Mouse (Mus musculus) neural tube, embryonic 15.5 days (tissue): ENCODE results near the gene Slit3. TPM values are rescaled to one million over a fixed set of nuclear protein-coding genes. Genes with fewer than 3 reads are reported as not detected.

Experiments
- ATAC-seq: fragments of 200-750 bp; cut with Nextera tagmentation; 2 replicates; pipeline ENCODE4 v1.8.0; 2017; ENCODE audit warnings: mild to moderate bottlenecking, moderate TSS enrichment, moderate library complexity; ENCODE audit not compliant: low FRiP score
- H3K27ac ChIP-seq: fragments of 300-500 bp; sonication (generic); replicated peaks from 2 replicates; pipeline ENCODE4 v1.5.1; 2015; ENCODE audit warnings: mild to moderate bottlenecking, inconsistent platforms
- H3K27me3 ChIP-seq: fragments of 300-500 bp; sonication (generic); replicated peaks from 2 replicates; pipeline ENCODE4 v1.6.1; 2015; ENCODE audit warnings: inconsistent platforms
- H3K36me3 ChIP-seq: fragments of 300-500 bp; sonication (generic); 2 replicates; pipeline ENCODE4 v1.6.1; 2015; ENCODE audit warnings: inconsistent platforms
- H3K4me1 ChIP-seq: fragments of 300-500 bp; sonication (generic); 2 replicates; pipeline ENCODE4 v1.6.1; 2015; ENCODE audit warnings: inconsistent platforms
- H3K4me2 ChIP-seq: fragments of 300-500 bp; sonication (generic); 2 replicates; pipeline ENCODE4 v1.6.1; 2015; ENCODE audit warnings: inconsistent platforms, mild to moderate bottlenecking, moderate library complexity
- H3K4me3 ChIP-seq: fragments of 300-500 bp; sonication (generic); replicated peaks from 2 replicates; pipeline ENCODE4 v1.5.1; 2015; ENCODE audit warnings: mild to moderate bottlenecking, inconsistent platforms
- H3K9ac ChIP-seq: fragments of 300-500 bp; sonication (generic); replicated peaks from 2 replicates; pipeline ENCODE4 v1.6.1; 2015; ENCODE audit warnings: mild to moderate bottlenecking, inconsistent platforms
- H3K9me3 ChIP-seq: fragments of 300-500 bp; sonication (generic); replicated peaks from 2 replicates; pipeline ENCODE4 v1.6.1; 2016; ENCODE audit warnings: inconsistent platforms
- WGBS: fragments of 180-500 bp; shearing (Covaris S2); methylation state at CpG from one replicate; pipeline ENCODE4 v1.1.7; 2015; ENCODE audit warnings: mixed read lengths; 5-methylcytosine and 5-hydroxymethylcytosine counted together
- polyA plus RNA-seq: library from polyadenylated mRNA; unstranded; fragments of >200 nt; fragmentation: Nextera tagmentation; extraction: Ambion mirVana; gene quantifications from 2 replicates; pipeline ENCODE4 v1.2.1, GENCODE M21; 2015

The Slit3 gene
- polyA plus RNA-seq, 1 experiment from 2014 or later, result 26.2 TPM

DNA sequence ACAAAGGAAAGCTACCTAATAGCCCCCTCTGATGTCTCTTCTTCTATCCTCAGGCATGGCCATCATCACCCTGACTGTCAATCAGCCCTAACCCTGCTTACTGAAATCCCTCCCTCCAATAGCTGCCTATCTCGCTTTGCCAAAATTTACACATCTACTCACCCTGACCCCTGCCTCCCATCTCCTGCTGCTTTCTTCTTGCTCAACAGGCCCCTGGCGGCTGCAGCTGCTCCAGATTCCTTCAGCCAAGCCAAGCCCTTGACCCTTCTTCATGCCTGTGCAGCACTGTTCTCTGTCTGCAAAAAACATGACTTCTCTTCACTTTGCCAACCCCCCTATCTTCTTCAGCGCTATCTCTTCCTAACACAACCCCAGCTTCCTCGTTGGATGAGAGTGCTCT, 245.6 kb downstream of the Slit3 start:
- WGBS, result 78% methylated on average over 4 of the region's 4 CpGs

DNA sequence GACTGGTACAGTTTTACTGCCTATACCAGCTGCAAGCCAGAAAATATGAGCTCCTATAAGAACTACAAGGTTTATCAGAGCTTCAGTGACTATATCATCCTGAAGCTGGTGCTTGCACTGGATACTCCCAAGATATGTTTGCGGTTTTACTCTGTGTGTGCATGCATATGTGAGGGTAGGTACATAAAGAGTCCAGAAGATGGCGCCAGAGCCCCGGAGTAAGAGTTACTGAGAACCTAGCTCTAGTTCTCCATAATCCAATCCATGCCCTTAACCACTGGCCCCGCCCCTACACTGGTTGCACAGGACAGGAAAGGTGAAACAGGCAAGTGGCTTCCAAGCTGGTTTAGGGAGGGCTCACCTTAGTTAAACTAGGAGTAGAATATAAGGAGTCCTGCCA, 246.2 kb downstream of the Slit3 start:
- Histone ChIP-seq H3K27me3 (peaks cover 53% of the 10 kb centered on the region), H3K4me1 (peaks cover 14% of the 10 kb centered on the region), H3K36me3 (no peaks in the 10 kb centered on the region), H3K9ac (no peak overlapping the region), H3K27ac (no peak overlapping the region), H3K4me2 (no peak overlapping the region), H3K9me3 (no peaks in the 10 kb centered on the region), H3K4me3 (no peak overlapping the region)
- ATAC-seq, result no peak
- WGBS, result 91% methylated on average over 4 of the region's 4 CpGs

More for the DNA sequence above, 245.6 kb downstream of the Slit3 start:
- H3K4me2 ChIP-seq, result no peak overlapping the region
- no peak overlapping the region for H3K27ac ChIP-seq
- no peak overlapping the region for H3K4me3 ChIP-seq
- H3K9me3 ChIP-seq, result no peaks in the 10 kb centered on the region
- ATAC-seq, result no peak
- peaks cover 59% of the 10 kb centered on the region for H3K27me3 ChIP-seq
- H3K9ac ChIP-seq, result no peak overlapping the region
- no peaks in the 10 kb centered on the region for H3K36me3 ChIP-seq
- peaks cover 16% of the 10 kb centered on the region for H3K4me1 ChIP-seq

DNA sequence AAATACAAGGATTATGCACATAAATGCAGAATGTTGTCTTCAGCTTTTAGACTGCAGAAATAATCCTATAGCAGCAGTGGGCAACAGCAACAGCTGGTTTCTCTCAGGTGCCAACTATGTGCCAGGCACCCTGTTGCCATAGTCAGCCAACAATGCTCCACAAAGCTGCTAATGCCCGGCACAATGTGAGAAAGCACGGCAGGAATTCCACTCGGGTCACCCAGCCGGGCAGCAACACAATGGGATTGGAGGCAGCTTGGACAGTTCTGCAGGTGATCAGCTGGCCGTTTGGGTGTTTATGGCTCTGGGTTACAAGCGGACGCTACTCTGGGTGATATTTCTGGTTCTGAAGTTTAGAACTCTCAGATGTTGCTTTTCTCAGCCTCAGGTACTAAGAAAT, 248.9 kb downstream of the Slit3 start:
- peaks cover 41% of the 10 kb centered on the region for H3K27me3 ChIP-seq
- no peak for ATAC-seq

DNA sequence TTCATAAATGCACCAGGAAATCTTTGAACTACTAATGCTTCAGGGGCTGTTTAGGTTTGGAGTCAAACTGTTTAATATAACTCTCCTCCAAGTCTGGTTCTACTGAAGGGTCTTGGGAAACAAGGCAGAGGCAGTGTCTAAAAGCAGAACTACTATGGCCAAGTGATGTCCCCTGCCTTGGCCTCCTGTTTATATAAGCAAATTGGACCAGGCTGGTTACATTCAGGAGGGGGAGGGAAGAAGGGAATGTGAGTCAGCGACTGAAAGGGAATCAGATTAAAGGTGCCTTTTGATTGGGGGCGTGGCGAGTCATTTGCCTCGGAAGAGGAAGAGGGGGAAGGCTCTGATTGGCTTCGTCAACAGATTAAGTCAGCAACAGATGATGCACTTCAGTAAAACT, 249.7 kb downstream of the Slit3 start:
- H3K27me3 ChIP-seq, result peaks cover 42% of the 10 kb centered on the region
- ATAC-seq, result no peak
- no peaks in the 10 kb centered on the region for H3K9me3 ChIP-seq
- 28% methylated on average over 5 of the region's 5 CpGs for WGBS
- H3K36me3 ChIP-seq, result no peaks in the 10 kb centered on the region
- H3K4me1 ChIP-seq, result peaks cover 6% of the 10 kb centered on the region
- no peak overlapping the region for H3K4me2 ChIP-seq
- H3K27ac ChIP-seq, result no peak overlapping the region
- no peak overlapping the region for H3K9ac ChIP-seq
- H3K4me3 ChIP-seq, result no peak overlapping the region

More for the DNA sequence above, 248.9 kb downstream of the Slit3 start:
- Histone ChIP-seq H3K4me2 (no peak overlapping the region), H3K9ac (no peak overlapping the region), H3K36me3 (no peaks in the 10 kb centered on the region), H3K4me1 (peaks cover 13% of the 10 kb centered on the region), H3K27ac (no peak overlapping the region), H3K9me3 (no peaks in the 10 kb centered on the region), H3K4me3 (no peak overlapping the region)
- WGBS, result 24% methylated on average over 7 of the region's 7 CpGs

DNA sequence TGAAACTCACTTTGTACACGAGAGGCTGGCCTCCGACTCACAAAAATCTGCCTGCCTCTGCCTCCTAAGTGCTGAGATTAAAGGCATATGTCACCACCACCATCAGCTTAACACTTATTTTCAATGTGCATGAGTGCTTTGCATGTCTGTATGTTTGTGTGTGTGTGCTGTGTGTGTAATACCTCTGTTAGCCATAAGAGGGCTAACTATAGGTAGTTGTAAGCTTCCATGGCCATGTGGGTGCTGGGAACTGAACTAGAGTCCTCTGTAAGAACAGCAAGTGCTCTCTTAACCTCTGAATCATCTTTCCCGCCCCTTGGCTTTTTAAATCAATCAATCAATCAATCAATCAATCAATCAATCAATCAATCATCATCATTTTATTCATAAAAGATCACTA, 251.4 kb downstream of the Slit3 start:
- ATAC-seq, result no peak
- Histone ChIP-seq H3K9ac (no peak overlapping the region), H3K4me2 (no peak overlapping the region), H3K27me3 (peaks cover 42% of the 10 kb centered on the region), H3K4me3 (no peak overlapping the region), H3K9me3 (no peaks in the 10 kb centered on the region), H3K36me3 (no peaks in the 10 kb centered on the region), H3K4me1 (peaks cover 3% of the 10 kb centered on the region; the same call in 1 of the 2 replicates), H3K27ac (no peak overlapping the region)
- 95% methylated on average over 3 of the region's 3 CpGs for WGBS

DNA sequence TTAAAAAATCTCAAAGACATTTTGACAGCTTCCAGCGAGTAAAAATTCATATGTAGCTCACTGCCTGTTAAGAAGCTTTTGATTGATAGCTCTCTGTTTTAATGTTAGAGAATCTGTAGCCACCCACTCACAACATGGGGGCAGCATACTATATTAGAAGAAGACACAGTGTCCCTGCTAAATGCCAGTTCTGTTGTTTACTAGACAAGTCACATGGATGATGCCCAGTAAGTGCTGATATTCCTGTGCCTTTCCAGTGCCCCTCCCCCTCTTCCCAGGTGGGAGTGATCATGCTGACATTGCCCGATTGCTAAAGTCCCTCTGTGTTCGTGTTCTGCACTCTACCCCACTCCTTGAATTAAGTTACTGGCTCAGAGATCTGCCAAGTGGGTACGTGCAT, 254.0 kb downstream of the Slit3 start:
- ATAC-seq, result no peak
- WGBS, result 73% methylated on average over 4 of the region's 4 CpGs
- peaks cover 21% of the 10 kb centered on the region for H3K27me3 ChIP-seq
- no peaks in the 10 kb centered on the region for H3K36me3 ChIP-seq
- no peak overlapping the region for H3K4me3 ChIP-seq
- no peak overlapping the region for H3K4me2 ChIP-seq
- no peak overlapping the region for H3K27ac ChIP-seq
- H3K9me3 ChIP-seq, result no peaks in the 10 kb centered on the region
- no peak overlapping the region for H3K9ac ChIP-seq
- H3K4me1 ChIP-seq, result peaks cover under 1% of the 10 kb centered on the region; the same call in 1 of the 2 replicates

DNA sequence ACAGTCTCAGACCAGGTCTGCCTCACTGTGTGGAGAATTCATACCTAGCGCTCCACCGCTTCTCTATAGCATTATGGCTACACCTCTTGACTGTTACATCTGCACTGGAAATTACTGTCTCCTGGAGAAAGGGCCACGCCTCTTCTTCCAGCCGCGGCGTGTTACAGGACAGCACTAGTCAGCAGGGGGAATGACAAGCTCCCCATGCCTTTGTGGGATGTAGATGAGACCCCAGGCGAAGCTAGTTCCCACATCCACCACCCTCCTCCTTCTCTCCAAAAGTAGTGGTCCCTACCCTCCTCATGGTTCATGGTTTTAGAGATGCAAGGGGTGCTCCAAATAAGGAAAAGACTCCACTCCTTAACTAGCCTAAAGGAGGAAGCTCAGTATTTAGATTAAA, 257.8 kb downstream of the Slit3 start:
- H3K36me3 ChIP-seq, result no peaks in the 10 kb centered on the region
- H3K4me3 ChIP-seq, result no peak overlapping the region
- no peak overlapping the region for H3K9ac ChIP-seq
- H3K4me2 ChIP-seq, result no peak overlapping the region
- H3K9me3 ChIP-seq, result no peaks in the 10 kb centered on the region
- H3K4me1 ChIP-seq, result no peaks in the 10 kb centered on the region
- no peak for ATAC-seq
- peaks cover 18% of the 10 kb centered on the region for H3K27me3 ChIP-seq
- no peak overlapping the region for H3K27ac ChIP-seq
- 83% methylated on average over 7 of the region's 7 CpGs for whole genome bisulfite sequencing

DNA sequence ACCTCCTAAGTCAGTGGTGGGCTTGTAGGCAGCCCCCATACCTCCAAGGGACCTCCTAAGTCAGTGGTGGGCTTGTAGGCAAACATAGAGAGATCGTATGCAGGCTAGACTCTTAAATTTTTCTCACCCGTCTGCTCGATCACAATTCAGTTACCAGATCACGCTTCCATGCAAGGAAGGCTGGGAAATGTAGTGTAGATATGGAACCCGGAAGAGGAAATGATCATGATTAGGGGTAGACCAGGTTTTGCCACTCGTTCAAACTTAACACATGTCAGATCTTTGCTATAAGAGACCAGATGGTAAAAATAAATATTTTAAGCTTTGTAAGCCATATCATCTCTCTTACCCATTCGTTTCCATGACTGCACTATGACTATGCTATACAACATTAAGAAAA, 258.4 kb downstream of the Slit3 start:
- no peaks in the 10 kb centered on the region for H3K4me1 ChIP-seq
- H3K27ac ChIP-seq, result no peak overlapping the region
- no peak for ATAC-seq
- H3K4me2 ChIP-seq, result no peak overlapping the region
- H3K9me3 ChIP-seq, result no peaks in the 10 kb centered on the region
- no peak overlapping the region for H3K9ac ChIP-seq
- peaks cover 18% of the 10 kb centered on the region for H3K27me3 ChIP-seq
- no peak overlapping the region for H3K4me3 ChIP-seq
- H3K36me3 ChIP-seq, result no peaks in the 10 kb centered on the region
- 83% methylated on average over 7 of the region's 7 CpGs for WGBS

DNA sequence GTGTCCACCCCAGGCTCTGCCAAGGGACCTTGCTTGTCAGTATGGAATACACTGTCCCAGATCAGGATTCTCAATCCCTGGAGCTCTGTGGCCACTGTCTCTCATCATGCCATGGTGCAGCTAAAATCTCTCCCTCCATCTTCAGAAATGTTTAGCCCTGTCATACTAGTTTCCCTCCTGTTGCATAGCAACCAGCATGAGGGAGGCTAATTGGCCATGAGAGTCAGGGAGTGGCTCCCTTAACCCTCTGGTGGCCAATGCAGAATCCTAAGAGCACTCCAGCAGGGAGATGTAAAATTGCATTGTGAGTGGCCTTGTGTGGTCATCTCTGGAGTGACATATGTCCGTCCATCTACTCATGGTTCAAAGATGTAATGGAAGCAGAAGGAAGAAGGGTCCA, 259.7 kb downstream of the Slit3 start:
- WGBS, result 77% methylated on average over 1 of the region's 1 CpGs
- H3K27ac ChIP-seq, result no peak overlapping the region
- peaks cover 13% of the 10 kb centered on the region for H3K27me3 ChIP-seq

DNA sequence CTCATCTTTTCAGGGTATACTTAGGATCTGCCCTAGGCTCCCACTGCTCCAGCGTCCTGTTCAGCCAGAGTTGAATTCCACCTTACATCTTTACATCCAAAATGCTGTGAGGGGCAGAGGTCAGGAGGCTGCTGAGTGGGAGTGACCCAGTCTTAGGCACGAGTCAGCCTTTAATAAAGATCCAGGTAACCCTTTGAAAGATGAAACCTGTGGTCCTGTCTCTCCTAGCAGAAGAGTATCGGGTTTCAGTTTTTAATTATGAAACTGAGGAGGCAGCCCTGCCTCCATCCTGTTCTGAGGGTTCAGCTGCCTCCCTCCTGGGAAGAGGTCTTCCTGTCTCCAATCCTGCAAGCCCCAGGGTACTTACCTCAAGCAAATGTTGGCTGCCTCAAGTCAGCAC, 264.4 kb downstream of the Slit3 start:
- no peak overlapping the region for H3K4me2 ChIP-seq

More for the DNA sequence above, 259.7 kb downstream of the Slit3 start:
- Histone ChIP-seq H3K9me3 (no peaks in the 10 kb centered on the region), H3K4me1 (no peaks in the 10 kb centered on the region), H3K4me3 (no peak overlapping the region), H3K36me3 (no peaks in the 10 kb centered on the region), H3K4me2 (no peak overlapping the region), H3K9ac (no peak overlapping the region)
- ATAC-seq, result no peak

DNA sequence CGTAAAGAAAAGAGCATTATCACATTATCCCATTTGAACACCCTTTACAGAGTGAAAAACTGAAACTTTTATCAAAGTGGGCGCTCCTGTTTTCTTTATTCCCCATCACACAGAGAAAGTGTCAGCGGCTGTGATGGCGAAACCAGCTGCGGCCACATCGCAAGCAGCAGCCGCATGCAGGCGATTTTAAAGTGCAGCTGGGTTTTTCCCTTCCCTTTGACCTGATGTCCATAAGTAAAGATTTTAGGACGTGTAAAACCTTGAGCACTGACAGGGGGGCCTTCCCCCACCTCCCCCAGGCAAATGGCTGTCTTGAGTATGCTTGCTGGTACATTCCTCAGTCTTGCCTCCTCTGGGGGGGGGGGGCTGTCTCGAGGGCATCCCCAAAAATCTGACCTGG, 266.8 kb downstream of the Slit3 start:
- peaks cover 21% of the 10 kb centered on the region for H3K27me3 ChIP-seq
- H3K4me3 ChIP-seq, result no peak overlapping the region
- WGBS, result 77% methylated on average over 10 of the region's 10 CpGs
- no peak overlapping the region for H3K4me2 ChIP-seq
- no peaks in the 10 kb centered on the region for H3K9me3 ChIP-seq
- no peak overlapping the region for H3K27ac ChIP-seq
- H3K9ac ChIP-seq, result no peak overlapping the region
- ATAC-seq, result no peak
- H3K36me3 ChIP-seq, result no peaks in the 10 kb centered on the region
- no peaks in the 10 kb centered on the region for H3K4me1 ChIP-seq

More for the DNA sequence above, 264.4 kb downstream of the Slit3 start:
- Histone ChIP-seq H3K27me3 (peaks cover 15% of the 10 kb centered on the region), H3K4me3 (no peak overlapping the region), H3K4me1 (no peaks in the 10 kb centered on the region), H3K36me3 (no peaks in the 10 kb centered on the region), H3K27ac (no peak overlapping the region), H3K9ac (no peak overlapping the region), H3K9me3 (no peaks in the 10 kb centered on the region)
- 42% methylated on average over 3 of the region's 3 CpGs for WGBS
- no peak for ATAC-seq

DNA sequence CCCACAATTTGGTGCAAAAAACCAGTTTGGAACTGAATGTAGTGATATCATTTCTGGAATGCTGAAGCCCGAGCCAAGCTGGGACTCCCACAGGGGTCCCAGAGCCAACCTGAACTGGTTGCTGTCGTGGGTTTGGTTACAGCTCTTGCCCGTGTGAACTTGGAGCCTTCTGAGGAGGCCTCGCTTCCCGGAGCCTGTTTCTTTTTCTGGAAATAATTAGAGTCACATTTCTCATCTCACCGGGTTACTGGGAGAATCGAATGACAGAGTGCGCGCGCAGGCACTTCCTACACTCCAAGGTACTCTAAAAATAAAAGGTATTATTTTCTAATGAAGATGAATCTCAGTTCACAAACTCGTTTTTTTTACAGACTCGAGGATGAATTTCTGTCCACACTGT, 267.4 kb downstream of the Slit3 start:
- Histone ChIP-seq H3K27me3 (peaks cover 17% of the 10 kb centered on the region; the same call in 1 of the 2 replicates), H3K9ac (no peak overlapping the region), H3K4me2 (no peak overlapping the region), H3K9me3 (no peaks in the 10 kb centered on the region), H3K27ac (no peak overlapping the region), H3K36me3 (no peaks in the 10 kb centered on the region), H3K4me1 (no peaks in the 10 kb centered on the region), H3K4me3 (no peak overlapping the region)
- WGBS, result 76% methylated on average over 12 of the region's 12 CpGs
- ATAC-seq, result no peak

DNA sequence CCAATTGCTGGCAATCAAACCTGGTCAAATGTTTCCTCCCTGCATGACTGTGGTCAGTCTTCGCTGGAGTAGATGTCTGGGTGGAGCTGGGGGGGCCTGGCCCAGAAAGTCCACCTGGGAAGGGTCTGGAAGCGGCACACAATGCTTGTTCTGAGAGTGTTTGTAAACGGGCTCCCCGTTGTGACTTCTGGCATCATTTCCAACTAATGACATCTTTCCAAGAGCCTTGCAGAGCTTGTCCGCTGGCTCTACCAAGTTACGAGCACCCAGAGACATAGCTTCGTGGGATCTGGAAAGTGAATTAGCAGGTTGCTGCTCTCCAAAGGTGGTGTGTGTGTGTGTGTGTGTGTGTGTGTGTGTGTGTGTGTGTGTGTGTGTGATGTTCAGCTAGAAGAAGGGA, 268.3 kb downstream of the Slit3 start:
- H3K27ac ChIP-seq, result no peak overlapping the region
- peaks cover 8% of the 10 kb centered on the region; the same call in 1 of the 2 replicates for H3K4me1 ChIP-seq
- 60% methylated on average over 7 of the region's 7 CpGs for WGBS
- peaks cover 17% of the 10 kb centered on the region; the same call in 1 of the 2 replicates for H3K27me3 ChIP-seq
- no peak overlapping the region for H3K4me2 ChIP-seq
- no peak overlapping the region for H3K4me3 ChIP-seq
- H3K9me3 ChIP-seq, result no peaks in the 10 kb centered on the region
- no peak for ATAC-seq
- no peak overlapping the region for H3K9ac ChIP-seq
- no peaks in the 10 kb centered on the region for H3K36me3 ChIP-seq
